Mouse (Mus musculus) heart, embryonic 14.5 days (tissue): ENCODE measurements around the gene Cnn2. TPM values are rescaled to one million over a fixed set of nuclear protein-coding genes. Genes with fewer than 3 reads are reported as not detected.

ENCODE experiments used
- ATAC-seq: fragments of 200-750 bp; cut with Nextera tagmentation; 2 replicates; pipeline ENCODE4 v1.8.0; 2017; ENCODE audit warnings: low read depth, moderate TSS enrichment; ENCODE audit not compliant: insufficient number of reproducible peaks, insufficient read depth, low FRiP score
- H3K27ac ChIP-seq, 2 experiments: fragments of 200-500 bp in 1 of 2; fragments of 300-500 bp in 1 of 2; sonication (generic) in 1 of 2; replicated peaks in 1 of 2; 2 replicates each; pipeline ENCODE4 v1.5.1; 2012 to 2014; ENCODE audit warnings: low read depth in 2 of 2, low read length in 2 of 2, control low read depth in 1 of 2, mild to moderate bottlenecking in 1 of 2, mixed read lengths in 1 of 2; ENCODE audit not compliant: control insufficient read depth in 1 of 2, insufficient read depth in 1 of 2
- H3K27me3 ChIP-seq: fragments of 300-500 bp; sonication (generic); 2 replicates; pipeline ENCODE4 v1.6.1; 2014; ENCODE audit warnings: mild to moderate bottlenecking, low read length, control low read depth; ENCODE audit not compliant: control insufficient read depth, insufficient read depth
- H3K36me3 ChIP-seq: fragments of 300-500 bp; sonication (generic); 2 replicates; pipeline ENCODE4 v1.6.1; 2014; ENCODE audit warnings: mild to moderate bottlenecking, control low read depth, low read length, mixed read lengths; ENCODE audit not compliant: control insufficient read depth, insufficient read depth
- H3K4me1 ChIP-seq, 2 experiments: fragments of 200-500 bp in 1 of 2; fragments of 300-500 bp in 1 of 2; sonication (generic) in 1 of 2; 2 replicates each; pipeline ENCODE4 v1.6.1; 2012 to 2014; ENCODE audit warnings: low read length in 2 of 2, control low read depth in 1 of 2, mixed read lengths in 1 of 2; ENCODE audit not compliant: control insufficient read depth in 2 of 2, insufficient read depth in 2 of 2
- H3K4me2 ChIP-seq: fragments of 300-500 bp; sonication (generic); 2 replicates; pipeline ENCODE4 v1.6.1; 2014; ENCODE audit warnings: mild to moderate bottlenecking, low read length
- H3K4me3 ChIP-seq, 2 experiments: fragments of 200-500 bp in 1 of 2; fragments of 300-500 bp in 1 of 2; sonication (generic) in 1 of 2; 2 replicates each; pipeline ENCODE4 v1.5.1; 2012 to 2014; ENCODE audit warnings: low read length in 2 of 2, mild to moderate bottlenecking in 2 of 2, control low read depth in 1 of 2, low read depth in 1 of 2, moderate library complexity in 1 of 2; ENCODE audit not compliant: control insufficient read depth in 1 of 2, insufficient read depth in 1 of 2
- H3K9ac ChIP-seq: fragments of 300-500 bp; sonication (generic); 2 replicates; pipeline ENCODE4 v1.6.1; 2014; ENCODE audit warnings: mild to moderate bottlenecking, low read length
- H3K9me3 ChIP-seq: fragments of 300-500 bp; sonication (generic); 2 replicates; pipeline ENCODE4 v1.6.1; 2016; ENCODE audit warnings: low read length, control low read depth; ENCODE audit not compliant: control insufficient read depth
- WGBS: fragments of 180-500 bp; shearing (Covaris S2); extraction: QIAGEN DNeasy Blood & Tissue Kit; methylation state at CpG from one replicate; pipeline ENCODE4 v1.1.7; 2014; 5-methylcytosine and 5-hydroxymethylcytosine counted together
- polyA plus RNA-seq: library from polyadenylated mRNA; unstranded; fragments of >200 nt; fragmentation: Nextera tagmentation; extraction: Ambion mirVana; gene quantifications from 2 replicates; pipeline ENCODE4 v1.2.1, GENCODE M21; 2014

Gene Cnn2
- polyA plus RNA-seq, 1 experiment from 2014 or later: 265 TPM

GRCm38 (mm10) chr10:79991548-79991947 lies 3.2 kb downstream of the Cnn2 start:
- ATAC-seq: no peak
- H3K36me3 ChIP-seq: peaks cover 49% of the 10 kb centered on the region
- no peaks in the 10 kb centered on the region; the same call in 1 of the 2 replicates for H3K9me3 ChIP-seq
- H3K4me3 ChIP-seq: no peak overlapping the region
- no peak overlapping the region for H3K9ac ChIP-seq
- peaks cover 21 to 30% of the 10 kb centered on the region in 2 experiments for H3K4me1 ChIP-seq
- WGBS: 88% methylated on average over 6 of the region's 6 CpGs
- H3K4me2 ChIP-seq: no peak overlapping the region
- no peak overlapping the region for H3K27ac ChIP-seq
- no peaks in the 10 kb centered on the region for H3K27me3 ChIP-seq

- Histone ChIP-seq H3K9me3 (no peaks in the 10 kb centered on the region; the same call in 1 of the 2 replicates), H3K4me2 (no peak overlapping the region), H3K9ac (no peak overlapping the region), H3K27me3 (no peaks in the 10 kb centered on the region), H3K4me1 (peaks cover 18% of the 10 kb centered on the region in 2 experiments), H3K4me3 (no peak overlapping the region), H3K27ac (no peak overlapping the region), H3K36me3 (peaks cover 49% of the 10 kb centered on the region)
- ATAC-seq: no peak
- WGBS: 79% methylated on average over 16 of the region's 16 CpGs
Observed at GRCm38 (mm10) chr10:79994397-79995115, 6.2 kb downstream of the Cnn2 start.

- no peak overlapping the region; the same call in 1 of the 2 replicates for H3K4me2 ChIP-seq
- no peaks in the 10 kb centered on the region; the same call in 1 of the 2 replicates for H3K9me3 ChIP-seq
- H3K27ac ChIP-seq: no peak overlapping the region
- H3K9ac ChIP-seq: no peak overlapping the region
- WGBS: 86% methylated on average over 1 of the region's 1 CpGs
- H3K27me3 ChIP-seq: no peaks in the 10 kb centered on the region
- H3K4me1 ChIP-seq: peaks cover 9 to 13% of the 10 kb centered on the region in 2 experiments; a peak in 3 of 4 replicates
- no peak overlapping the region for H3K4me3 ChIP-seq
- H3K36me3 ChIP-seq: peaks cover 49% of the 10 kb centered on the region
- no peak for ATAC-seq
Observed at GRCm38 (mm10) chr10:79995636-79996035, 7.3 kb downstream of the Cnn2 start.

- under 1% methylated on average over 34 of the region's 34 CpGs for WGBS
- ATAC-seq: peak; percentile 81
- Histone ChIP-seq H3K4me1 (peaks cover 9 to 11% of the 10 kb centered on the region in 2 experiments; a peak in 3 of 4 replicates), H3K4me3 (peak within 1 kb of the TSS; percentile 53 to 73), H3K27ac (peak within 1 kb of the TSS; percentile 60 to 73), H3K9ac (peak within 1 kb of the TSS; percentile 74), H3K9me3 (no peaks in the 10 kb centered on the region; the same call in 1 of the 2 replicates), H3K27me3 (0 out of 2 replicates have a peak, but pooled peaks cover 2% of the 10 kb centered on the region), H3K36me3 (peaks cover 41% of the 10 kb centered on the region), H3K4me2 (peak within 1 kb of the TSS; percentile 80)
Observed at GRCm38 (mm10) chr10:79996272-79997033, 8.1 kb downstream of the Cnn2 start, which contains the start of gene Abca7. TSS of gene Abca7 (plus strand) at chr10:79996494.

- WGBS: 1% methylated on average over 35 of the region's 35 CpGs
- peaks cover 9 to 11% of the 10 kb centered on the region in 2 experiments; a peak in 3 of 4 replicates for H3K4me1 ChIP-seq
- H3K9me3 ChIP-seq: no peaks in the 10 kb centered on the region
- H3K4me3 ChIP-seq: peak overlapping the region; percentile 53 to 73
- peak overlapping the region in 1 of 2 experiments; percentile 73; a peak in 1 of 4 replicates for H3K27ac ChIP-seq
- peaks cover 33% of the 10 kb centered on the region for H3K36me3 ChIP-seq
- H3K27me3 ChIP-seq: peaks cover 9% of the 10 kb centered on the region; the same call in 1 of the 2 replicates
- peak overlapping the region; percentile 74 for H3K9ac ChIP-seq
- ATAC-seq: peak; percentile 25; the same call in 1 of the 2 replicates
- H3K4me2 ChIP-seq: peak overlapping the region; percentile 80
Observed at GRCm38 (mm10) chr10:79997034-79997760, 8.8 kb downstream of the Cnn2 start.

- ATAC-seq: no peak
- 10% methylated on average over 15 of the region's 15 CpGs for WGBS
- peak overlapping the region; percentile 47 for H3K9ac ChIP-seq
Observed at GRCm38 (mm10) chr10:79997819-79998218, 9.4 kb downstream of the Cnn2 start.

GRCm38 (mm10) chr10:80001945-80002344 lies 13.6 kb downstream of the Cnn2 start:
- H3K27me3 ChIP-seq: peaks cover 13% of the 10 kb centered on the region; the same call in 1 of the 2 replicates
- no peak overlapping the region for H3K4me3 ChIP-seq
- peaks cover 18 to 23% of the 10 kb centered on the region in 2 experiments for H3K4me1 ChIP-seq
- no peaks in the 10 kb centered on the region for H3K36me3 ChIP-seq
- no peak for ATAC-seq
- H3K4me2 ChIP-seq: no peak overlapping the region
- WGBS: 75% methylated on average over 9 of the region's 9 CpGs
- H3K9ac ChIP-seq: no peak overlapping the region
- H3K27ac ChIP-seq: no peak overlapping the region
- no peaks in the 10 kb centered on the region for H3K9me3 ChIP-seq

More at GRCm38 (mm10) chr10:79997819-79998218, 9.4 kb downstream of the Cnn2 start:
- Histone ChIP-seq H3K4me3 (peak overlapping the region; percentile 53 to 73), H3K9me3 (no peaks in the 10 kb centered on the region), H3K27me3 (peaks cover 10% of the 10 kb centered on the region; the same call in 1 of the 2 replicates), H3K36me3 (peaks cover 27% of the 10 kb centered on the region), H3K27ac (no peak overlapping the region; a peak in 1 of 4 replicates), H3K4me1 (peaks cover 11 to 14% of the 10 kb centered on the region in 2 experiments; a peak in 3 of 4 replicates), H3K4me2 (peak overlapping the region; percentile 80)
